Mouse (Mus musculus): ENCODE results near the gene Tmem88. TPM values are rescaled to one million over a fixed set of nuclear protein-coding genes. Genes with fewer than 3 reads are reported as not detected.

The Tmem88 gene
- polyA plus RNA-seq, 1 experiment from 2014 or later: 13.7 TPM

- H3K36me3 ChIP-seq: peaks cover 13% of the 10 kb centered on the region; the same call in 1 of the 2 replicates
- WGBS: 2% methylated on average over 25 of the region's 34 CpGs
- ATAC-seq (ENCODE audit: low FRiP score, low read depth): no peak
- H3K27ac ChIP-seq: peak within 1 kb of the TSS; percentile 99
- H3K4me1 ChIP-seq: peaks cover 53% of the 10 kb centered on the region
- H3K27me3 ChIP-seq (replicated peaks): no peaks in the 10 kb centered on the region
- H3K9ac ChIP-seq: peak within 1 kb of the TSS; percentile 99
- H3K9me3 ChIP-seq: no peaks in the 10 kb centered on the region
- H3K4me2 ChIP-seq (replicated peaks): peak within 1 kb of the TSS; percentile 90
- peak within 1 kb of the TSS; percentile 99 for H3K4me3 ChIP-seq
Observed at GRCm38 (mm10) chr11:69369215-69369989, 28.6 kb downstream of the Tmem88 start, which contains the start of gene Chd3. Chd3 (minus strand) TSS chr11:69369406.

- under 1% methylated on average over 81 of the region's 106 CpGs for WGBS
- H3K27me3 ChIP-seq (replicated peaks): no peaks in the 10 kb centered on the region
- H3K36me3 ChIP-seq: peaks cover 10% of the 10 kb centered on the region
- H3K9me3 ChIP-seq: no peaks in the 10 kb centered on the region
- peak overlapping the region; percentile 90 for H3K4me2 ChIP-seq (replicated peaks)
- peak overlapping the region; percentile 99 for H3K9ac ChIP-seq
- H3K4me1 ChIP-seq: peaks cover 57% of the 10 kb centered on the region
- H3K4me3 ChIP-seq: peak overlapping the region; percentile 99
- ATAC-seq (ENCODE audit: low FRiP score, low read depth): no peak
- H3K27ac ChIP-seq: peak overlapping the region; percentile 99
Observed at GRCm38 (mm10) chr11:69368356-69369214, 29.4 kb downstream of the Tmem88 start.

DNA sequence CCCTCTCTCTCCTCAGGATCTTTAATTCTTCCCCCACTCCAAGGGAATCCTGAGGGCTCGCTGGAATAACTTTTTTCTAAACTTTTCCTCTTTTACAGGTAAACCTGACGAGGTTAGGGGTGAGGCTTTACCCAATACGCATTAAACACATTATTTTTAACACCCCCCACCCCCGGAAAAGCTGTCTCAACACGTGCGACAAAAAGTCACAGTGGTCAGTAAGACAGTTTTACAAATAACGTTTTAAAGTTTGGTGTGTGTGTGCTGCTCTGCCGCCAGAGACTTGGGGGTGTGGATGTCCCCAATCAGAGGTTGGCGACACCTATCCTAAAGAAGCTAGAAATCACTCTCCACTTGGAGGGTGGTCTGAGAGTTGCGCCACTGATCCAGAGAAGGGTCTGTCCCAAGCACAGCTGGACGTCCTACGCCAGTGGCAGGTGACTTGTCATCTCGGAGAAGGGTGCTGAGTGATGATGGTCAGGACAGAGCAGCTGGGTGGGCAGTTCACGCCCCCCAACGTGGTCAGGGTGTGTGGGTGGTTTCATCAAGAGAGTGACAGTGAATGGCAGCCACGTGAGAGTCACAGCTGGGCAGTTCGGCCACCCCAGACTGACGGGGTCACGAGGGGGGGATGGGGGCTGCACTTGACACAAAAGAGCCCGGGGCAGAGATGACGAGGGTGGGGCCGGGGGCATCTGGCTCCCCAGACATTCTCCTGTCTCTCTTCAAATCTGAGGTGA lies 30.2 kb downstream of the Tmem88 start:
- Histone ChIP-seq H3K27me3 (replicated peaks) (no peaks in the 10 kb centered on the region), H3K4me2 (replicated peaks) (peak overlapping the region; percentile 90), H3K36me3 (peaks cover 13% of the 10 kb centered on the region), H3K9me3 (no peaks in the 10 kb centered on the region), H3K27ac (peak overlapping the region; percentile 99), H3K9ac (peak overlapping the region; percentile 99), H3K4me1 (peaks cover 57% of the 10 kb centered on the region), H3K4me3 (peak overlapping the region; percentile 99)
- under 1% methylated on average over 22 of the region's 22 CpGs for WGBS
- no peak for ATAC-seq (ENCODE audit: low FRiP score, low read depth)

DNA sequence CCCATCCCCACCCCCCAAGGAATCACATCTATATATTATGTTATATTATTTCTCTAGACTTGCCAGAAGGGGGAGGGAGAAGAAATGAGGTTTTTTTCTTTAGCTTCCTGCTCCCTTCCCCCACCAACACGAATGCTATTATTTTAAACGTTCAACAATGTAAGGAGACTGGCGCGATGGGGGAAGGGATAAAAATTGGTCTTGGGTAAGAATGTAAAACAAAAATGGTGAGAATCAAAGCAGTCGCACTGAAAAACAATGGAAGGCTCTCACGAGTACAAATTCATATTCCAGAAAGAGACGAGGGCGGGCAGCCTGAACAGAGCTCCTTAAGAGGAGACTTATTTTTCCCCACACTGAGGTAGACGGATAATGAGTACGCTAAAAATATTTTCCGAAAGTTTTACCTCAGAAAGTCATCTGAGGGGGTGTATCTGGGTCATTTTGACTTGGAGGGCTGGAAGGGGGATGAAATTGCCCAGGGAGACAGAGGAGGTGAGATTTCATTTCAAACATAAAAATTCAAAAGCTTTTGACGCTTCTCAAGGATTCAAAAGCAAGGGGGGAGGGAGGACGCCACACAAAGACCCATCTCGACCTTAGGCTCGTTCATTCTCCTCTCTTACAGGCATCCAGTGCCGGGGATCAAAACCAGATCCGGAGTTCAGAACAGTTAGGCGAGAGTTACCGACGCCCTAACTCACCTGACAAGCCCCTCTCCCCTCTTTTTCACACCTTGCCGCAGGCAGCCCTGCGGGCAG lies 31.0 kb downstream of the Tmem88 start:
- no peaks in the 10 kb centered on the region for H3K27me3 ChIP-seq (replicated peaks)
- peak overlapping the region; percentile 99 for H3K27ac ChIP-seq
- H3K36me3 ChIP-seq: peaks cover 19% of the 10 kb centered on the region
- H3K9ac ChIP-seq: peak overlapping the region; percentile 99
- H3K4me3 ChIP-seq: peak overlapping the region; percentile 99
- under 1% methylated on average over 22 of the region's 22 CpGs for WGBS
- H3K4me2 ChIP-seq (replicated peaks): peak overlapping the region; percentile 90
- peaks cover 55% of the 10 kb centered on the region for H3K4me1 ChIP-seq
- H3K9me3 ChIP-seq: no peaks in the 10 kb centered on the region
- no peak for ATAC-seq (ENCODE audit: low FRiP score, low read depth)

GRCm38 (mm10) chr11:69366157-69366854 lies 31.7 kb downstream of the Tmem88 start:
- Histone ChIP-seq H3K27ac (peak overlapping the region; percentile 99), H3K4me3 (peak overlapping the region; percentile 99), H3K9ac (peak overlapping the region; percentile 99), H3K4me2 (replicated peaks) (peak overlapping the region; percentile 90), H3K36me3 (peaks cover 26% of the 10 kb centered on the region), H3K4me1 (peaks cover 47% of the 10 kb centered on the region), H3K27me3 (replicated peaks) (no peaks in the 10 kb centered on the region), H3K9me3 (no peaks in the 10 kb centered on the region)
- WGBS: 1% methylated on average over 26 of the region's 26 CpGs
- peak; percentile 84 for ATAC-seq (ENCODE audit: low FRiP score, low read depth)

GRCm38 (mm10) chr11:69365722-69366121 lies 32.3 kb downstream of the Tmem88 start:
- WGBS: 30% methylated on average over 6 of the region's 6 CpGs
- Histone ChIP-seq H3K4me1 (peaks cover 42% of the 10 kb centered on the region), H3K27ac (peak overlapping the region; percentile 95), H3K36me3 (peaks cover 32% of the 10 kb centered on the region), H3K9me3 (no peaks in the 10 kb centered on the region), H3K9ac (peak overlapping the region; percentile 70), H3K4me3 (peak overlapping the region; percentile 99), H3K4me2 (replicated peaks) (peak overlapping the region; percentile 90), H3K27me3 (replicated peaks) (no peaks in the 10 kb centered on the region)
- no peak for ATAC-seq (ENCODE audit: low FRiP score, low read depth)

- no peaks in the 10 kb centered on the region for H3K27me3 ChIP-seq (replicated peaks)
- H3K9ac ChIP-seq: 0 out of 2 replicates have a peak overlapping the region, but pooled peaks have one; percentile 70
- WGBS: under 1% methylated on average over 6 of the region's 6 CpGs
- peak overlapping the region; percentile 90 for H3K4me2 ChIP-seq (replicated peaks)
- H3K27ac ChIP-seq: peak overlapping the region; percentile 95
- ATAC-seq (ENCODE audit: low FRiP score, low read depth): peak; percentile 49
- H3K4me3 ChIP-seq: peak overlapping the region; percentile 99
- H3K9me3 ChIP-seq: no peaks in the 10 kb centered on the region
- peaks cover 40% of the 10 kb centered on the region for H3K36me3 ChIP-seq
- peaks cover 39% of the 10 kb centered on the region for H3K4me1 ChIP-seq
Observed at GRCm38 (mm10) chr11:69364910-69365309, 33.1 kb downstream of the Tmem88 start.

GRCm38 (mm10) chr11:69364376-69364775 lies 33.7 kb downstream of the Tmem88 start:
- Histone ChIP-seq H3K4me3 (no peak overlapping the region), H3K36me3 (peaks cover 46% of the 10 kb centered on the region), H3K4me2 (replicated peaks) (peak overlapping the region; percentile 90)

GRCm38 (mm10) chr11:69362479-69362878 lies 35.6 kb downstream of the Tmem88 start:
- 90% methylated on average over 2 of the region's 2 CpGs for WGBS

More at GRCm38 (mm10) chr11:69364376-69364775, 33.7 kb downstream of the Tmem88 start:
- Histone ChIP-seq H3K4me1 (peaks cover 37% of the 10 kb centered on the region), H3K27me3 (replicated peaks) (no peaks in the 10 kb centered on the region), H3K27ac (no peak overlapping the region), H3K9ac (no peak overlapping the region), H3K9me3 (no peaks in the 10 kb centered on the region)
- ATAC-seq (ENCODE audit: low FRiP score, low read depth): no peak
- WGBS: 61% methylated on average over 8 of the region's 8 CpGs

GRCm38 (mm10) chr11:69362021-69362420 lies 36.0 kb downstream of the Tmem88 start:
- H3K27ac ChIP-seq: no peak overlapping the region
- no peak for ATAC-seq (ENCODE audit: low FRiP score, low read depth)

More at GRCm38 (mm10) chr11:69362479-69362878, 35.6 kb downstream of the Tmem88 start:
- Histone ChIP-seq H3K9me3 (no peaks in the 10 kb centered on the region), H3K27me3 (replicated peaks) (no peaks in the 10 kb centered on the region), H3K4me3 (no peak overlapping the region), H3K27ac (no peak overlapping the region), H3K4me2 (replicated peaks) (no peak overlapping the region), H3K36me3 (peaks cover 64% of the 10 kb centered on the region), H3K4me1 (peaks cover 29% of the 10 kb centered on the region), H3K9ac (no peak overlapping the region)
- ATAC-seq (ENCODE audit: low FRiP score, low read depth): no peak

More at GRCm38 (mm10) chr11:69362021-69362420, 36.0 kb downstream of the Tmem88 start:
- H3K4me3 ChIP-seq: no peak overlapping the region
- H3K4me1 ChIP-seq: peaks cover 27% of the 10 kb centered on the region
- peaks cover 69% of the 10 kb centered on the region for H3K36me3 ChIP-seq
- no peaks in the 10 kb centered on the region for H3K27me3 ChIP-seq (replicated peaks)
- H3K9me3 ChIP-seq: no peaks in the 10 kb centered on the region
- no peak overlapping the region for H3K9ac ChIP-seq
- H3K4me2 ChIP-seq (replicated peaks): no peak overlapping the region
- 62% methylated on average over 7 of the region's 7 CpGs for WGBS
